Mouse (Mus musculus) heart, adult 2 months (tissue): ENCODE measurements around the gene 1700025G04Rik. TPM values are rescaled to one million over a fixed set of nuclear protein-coding genes. Genes with fewer than 3 reads are reported as not detected.

Experiments
- DNase-seq, 2 experiments: peaks; one replicate each; pipeline ENCODE4 v3.0.0; 2021
- H3K27ac ChIP-seq: fragments of 200-600 bp; 2 replicates; pipeline ENCODE4 v1.8.1; 2022
- H3K27me3 ChIP-seq: fragments of 200-500 bp; 2 replicates; pipeline ENCODE4 v1.6.1; 2012; ENCODE audit warnings: mild to moderate bottlenecking, low read length, inconsistent platforms, mixed read lengths; ENCODE audit not compliant: control insufficient read depth, insufficient read depth
- H3K36me3 ChIP-seq: fragments of 200-500 bp; 2 replicates; pipeline ENCODE4 v1.6.1; 2012; ENCODE audit warnings: low read length, inconsistent platforms; ENCODE audit not compliant: control insufficient read depth, insufficient read depth
- H3K4me1 ChIP-seq: fragments of 200-500 bp; 2 replicates; pipeline ENCODE4 v1.6.1; 2011; ENCODE audit warnings: low read length; ENCODE audit not compliant: control insufficient read depth, insufficient read depth
- H3K4me3 ChIP-seq: fragments of 200-600 bp; 2 replicates; pipeline ENCODE4 v1.8.1; 2022
- H3K79me2 ChIP-seq: fragments of 200-500 bp; replicated peaks from 2 replicates; pipeline ENCODE4 v1.6.1; 2012; ENCODE audit warnings: mild to moderate bottlenecking, inconsistent platforms, low read length, moderate library complexity, mixed read lengths; ENCODE audit not compliant: control insufficient read depth, insufficient read depth
- H3K9ac ChIP-seq: fragments of 200-500 bp; 2 replicates; pipeline ENCODE4 v1.6.1; 2012; ENCODE audit warnings: low read depth, mild to moderate bottlenecking, control low read depth, inconsistent platforms, low read length, mixed read lengths
- CTCF ChIP-seq: fragments of 200-600 bp; IDR thresholded peaks from 2 replicates; pipeline ENCODE4 v1.8.1; 2022; ENCODE audit warnings: antibody characterized with exemption, mild to moderate bottlenecking, moderate library complexity
- EP300 ChIP-seq: fragments of 200-500 bp; IDR thresholded peaks from 2 replicates; pipeline ENCODE4 v1.6.1; 2011; ENCODE audit warnings: low read depth, low read length, control low read depth; ENCODE audit not compliant: insufficient read depth
- POLR2A ChIP-seq: fragments of 200-500 bp; IDR thresholded peaks from 2 replicates; pipeline ENCODE4 v1.6.1; 2011; ENCODE audit warnings: mild to moderate bottlenecking, low read depth, low read length, control low read depth; ENCODE audit not compliant: insufficient read depth
- WGBS: fragments of 180-500 bp; shearing (Covaris S2); methylation state at CpG from one replicate; pipeline ENCODE4 v1.1.7; 2018; 5-methylcytosine and 5-hydroxymethylcytosine counted together
- intact Hi-C: fragments of 180-260 bp; cut with DNase I; formaldehyde crosslinking; loops from one replicate; pipeline ENCODE4 v1.15.1; 2025
- polyA plus RNA-seq: library from polyadenylated mRNA; depleted of rRNA; stranded (reverse); fragments of >200 nt; gene quantifications from 2 replicates; pipeline ENCODE4 v1.2.3, GENCODE M21; 2012
- total RNA-seq, 2 experiments: library from RNA; stranded (reverse); gene quantifications; 2 replicates each; pipeline ENCODE4 v1.2.3; 2021

Gene 1700025G04Rik
- total and polyA plus RNA-seq, 3 experiments, result 11.0 to 46.1 (median 40.4) TPM

DNA sequence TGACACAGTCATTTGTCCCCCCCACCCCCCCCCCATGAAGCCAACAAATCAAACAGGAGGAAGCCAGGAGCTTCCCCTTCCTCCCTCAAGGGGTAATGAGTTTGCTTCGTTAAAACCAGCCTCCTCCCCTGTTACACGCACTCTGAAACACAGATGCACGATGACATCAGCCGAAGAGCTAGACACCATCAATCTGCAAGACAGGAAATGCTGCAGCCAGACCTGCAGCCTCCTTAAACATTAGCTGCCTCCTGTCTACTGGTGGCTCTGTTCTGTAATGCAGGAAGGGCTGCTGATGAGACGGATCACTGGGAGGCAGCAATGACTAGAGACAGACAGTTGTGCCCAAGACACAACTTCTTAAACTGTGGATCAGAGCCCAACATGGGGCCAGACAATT is 70.7 kb downstream of the 1700025G04Rik start:
- no peak for DNase-seq
- WGBS, result 39% methylated on average over 5 of the region's 5 CpGs
- Histone ChIP-seq H3K4me3 (no peak overlapping the region), H3K4me1 (peaks cover 8% of the 10 kb centered on the region), H3K36me3 (peaks cover 3% of the 10 kb centered on the region), H3K9ac (no peak overlapping the region), H3K27ac (no peak overlapping the region), H3K79me2 (peaks cover 3% of the 10 kb centered on the region), H3K27me3 (no peaks in the 10 kb centered on the region)
- TF ChIP-seq CTCF, result peak; percentile 36
- no peak for TF ChIP-seq POLR2A
- intact Hi-C loops, result no loop called here

DNA sequence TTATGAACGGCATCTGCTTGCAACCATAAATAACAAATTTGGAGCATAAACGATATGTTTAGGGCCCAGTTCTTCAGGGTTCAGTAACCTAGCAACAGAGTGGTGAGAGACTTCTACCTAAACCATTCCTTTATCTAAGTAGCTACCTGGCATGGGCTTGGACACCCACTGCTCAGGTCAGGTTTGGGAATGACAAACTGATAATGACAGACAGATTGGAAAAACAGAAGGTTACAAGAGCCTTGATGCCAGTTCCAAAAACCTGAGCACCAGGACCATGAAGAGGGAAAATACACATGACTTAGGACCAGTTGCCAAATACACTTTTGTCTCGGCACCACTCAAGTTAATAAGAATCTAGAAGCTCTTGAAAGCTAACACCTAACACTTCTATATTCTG is 71.6 kb downstream of the 1700025G04Rik start:
- Histone ChIP-seq H3K79me2 (peaks cover 3% of the 10 kb centered on the region), H3K27ac (no peak overlapping the region), H3K4me1 (peaks cover 8% of the 10 kb centered on the region), H3K36me3 (peaks cover 3% of the 10 kb centered on the region), H3K27me3 (no peaks in the 10 kb centered on the region), H3K4me3 (no peak overlapping the region), H3K9ac (no peak overlapping the region)
- no peak for TF ChIP-seq CTCF
- no peak for TF ChIP-seq EP300
- no peak for TF ChIP-seq POLR2A
- intact Hi-C loops, result no loop called here
- WGBS, result 78% methylated on average over 3 of the region's 3 CpGs
- DNase-seq, result no peak

DNA sequence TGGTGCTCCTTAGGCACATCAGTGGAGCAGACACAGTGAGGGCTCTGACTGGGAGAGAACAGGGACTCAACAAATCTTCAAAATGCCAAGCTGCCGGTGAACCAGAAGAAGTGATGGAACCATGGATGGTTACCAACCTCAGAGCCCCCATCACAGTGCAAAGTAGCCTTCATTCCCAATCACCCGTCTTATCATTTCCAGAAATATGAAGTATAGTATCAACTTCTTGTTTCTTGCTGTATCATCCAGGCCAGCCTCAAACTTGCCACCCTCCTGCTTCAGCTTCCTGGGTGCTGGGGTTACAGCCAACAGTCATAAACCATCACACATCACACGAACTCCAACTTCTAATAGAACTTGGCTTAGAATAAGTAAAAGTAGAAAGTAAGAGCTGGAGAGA is 73.3 kb downstream of the 1700025G04Rik start:
- Histone ChIP-seq H3K27me3 (no peaks in the 10 kb centered on the region), H3K4me3 (no peak overlapping the region), H3K9ac (no peak overlapping the region), H3K4me1 (peaks cover 8% of the 10 kb centered on the region), H3K27ac (no peak overlapping the region), H3K36me3 (peaks cover 3% of the 10 kb centered on the region), H3K79me2 (peaks cover 7% of the 10 kb centered on the region; the same call in 1 of the 2 replicates)
- no peak for DNase-seq
- intact Hi-C loops, result no loop called here
- TF ChIP-seq EP300, result no peak
- no peak for TF ChIP-seq CTCF
- TF ChIP-seq POLR2A, result no peak
- WGBS, result 93% methylated on average over 3 of the region's 3 CpGs

DNA sequence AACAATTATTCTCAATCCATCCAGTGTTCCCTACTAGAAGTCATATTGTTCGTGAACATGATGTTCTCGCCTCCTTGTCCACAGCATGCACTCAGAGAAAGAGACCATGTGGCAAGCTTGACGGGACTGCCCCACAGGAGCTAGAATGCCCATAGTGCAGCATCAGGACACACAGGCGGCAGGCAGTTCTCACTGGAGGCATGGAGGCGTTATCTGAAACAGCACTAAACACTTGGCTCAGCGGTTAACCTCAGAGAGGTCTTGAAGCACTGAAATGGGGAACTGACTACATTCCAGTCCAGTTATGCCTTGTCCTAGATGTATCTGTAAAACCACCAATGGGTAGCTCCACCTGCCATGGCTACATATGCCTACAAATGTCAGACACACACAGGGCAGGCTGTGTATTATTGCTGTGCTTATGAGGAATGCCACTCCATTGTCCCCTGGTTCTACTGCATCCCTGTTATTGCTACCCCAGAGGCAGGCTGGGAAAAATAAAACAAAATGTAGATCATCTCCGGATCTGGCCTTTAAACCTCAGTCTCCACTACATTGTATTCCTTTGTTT is 74.3 kb downstream of the 1700025G04Rik start:
- peaks cover 7% of the 10 kb centered on the region; the same call in 1 of the 2 replicates for H3K79me2 ChIP-seq
- intact Hi-C loops, result no loop called here
- H3K9ac ChIP-seq, result no peak overlapping the region
- no peak overlapping the region for H3K4me3 ChIP-seq
- no peak for TF ChIP-seq POLR2A
- TF ChIP-seq CTCF, result no peak
- TF ChIP-seq EP300, result no peak
- no peaks in the 10 kb centered on the region for H3K27me3 ChIP-seq
- DNase-seq, result no peak
- H3K36me3 ChIP-seq, result peaks cover 3% of the 10 kb centered on the region
- no peak overlapping the region for H3K27ac ChIP-seq
- peaks cover 8% of the 10 kb centered on the region for H3K4me1 ChIP-seq
- 60% methylated on average over 7 of the region's 7 CpGs for WGBS

DNA sequence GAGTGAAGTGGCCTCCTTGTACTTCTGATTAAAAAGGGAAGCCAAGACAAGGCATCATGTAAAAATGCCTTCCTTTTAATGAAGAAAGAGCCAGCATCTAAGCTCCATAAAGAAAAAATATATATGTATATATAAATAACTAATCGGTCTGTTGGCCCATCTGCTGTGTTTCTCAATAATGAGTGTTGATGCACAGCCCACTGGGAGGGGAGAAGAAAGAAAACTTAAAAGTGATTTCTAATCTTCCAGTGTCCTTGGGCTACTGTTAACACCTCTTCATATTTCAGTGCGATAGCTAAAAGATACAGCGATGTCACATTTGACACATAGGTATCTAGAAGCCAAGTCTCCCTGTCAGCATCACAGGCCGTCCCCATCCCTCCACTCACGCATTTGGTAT is 78.2 kb downstream of the 1700025G04Rik start:
- TF ChIP-seq EP300 (no peak), POLR2A (no peak), CTCF (no peak)
- intact Hi-C loops, result no loop called here
- Histone ChIP-seq H3K36me3 (no peaks in the 10 kb centered on the region), H3K27me3 (no peaks in the 10 kb centered on the region), H3K79me2 (peaks cover 6% of the 10 kb centered on the region), H3K27ac (no peak overlapping the region), H3K4me3 (no peak overlapping the region), H3K9ac (no peak overlapping the region), H3K4me1 (peaks cover 8% of the 10 kb centered on the region)
- WGBS, result 92% methylated on average over 5 of the region's 5 CpGs
- no peak for DNase-seq

DNA sequence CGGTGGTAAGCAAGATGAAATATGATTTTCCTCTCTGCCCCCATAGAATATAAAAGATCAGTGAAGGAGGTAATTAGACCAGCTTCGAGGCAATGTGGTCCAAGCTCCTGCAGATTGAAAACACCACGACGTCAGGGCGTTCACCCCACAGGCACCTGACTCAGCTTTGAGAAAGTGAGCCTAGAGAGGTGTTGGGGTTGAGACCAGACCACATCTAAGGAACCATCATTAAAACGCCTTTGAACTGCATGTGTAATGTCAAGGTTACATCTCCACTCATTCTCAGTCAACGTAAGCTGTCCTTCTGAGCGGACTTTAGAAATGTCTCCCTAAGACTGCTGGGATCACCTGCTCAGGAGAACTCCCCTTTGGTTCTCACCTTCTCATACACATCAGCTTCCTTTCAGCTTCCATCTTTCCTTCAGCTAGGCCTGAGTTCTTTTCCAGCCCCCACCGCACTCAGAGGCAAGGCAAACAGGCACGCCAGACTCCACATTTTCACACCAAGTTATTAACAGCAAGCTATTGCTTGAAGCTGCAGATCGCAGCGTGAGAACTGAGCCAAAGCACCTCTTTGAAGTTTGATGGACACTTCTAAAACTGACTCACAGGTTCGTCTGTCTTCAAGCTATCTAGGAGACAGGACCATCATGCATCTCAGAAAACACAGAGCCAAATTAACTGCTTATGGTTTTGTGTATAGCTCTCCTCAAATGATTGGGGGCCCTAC is 79.5 kb downstream of the 1700025G04Rik start:
- intact Hi-C loops, result no loop called here
- WGBS, result 94% methylated on average over 13 of the region's 13 CpGs

More for the DNA sequence above, 79.5 kb downstream of the 1700025G04Rik start:
- TF ChIP-seq POLR2A (no peak), EP300 (no peak), CTCF (no peak)
- H3K79me2 ChIP-seq, result peaks cover 6% of the 10 kb centered on the region
- no peak overlapping the region for H3K4me3 ChIP-seq
- no peak for DNase-seq
- H3K4me1 ChIP-seq, result peaks cover 4% of the 10 kb centered on the region
- H3K36me3 ChIP-seq, result no peaks in the 10 kb centered on the region
- H3K27me3 ChIP-seq, result no peaks in the 10 kb centered on the region
- H3K9ac ChIP-seq, result no peak overlapping the region
- no peak overlapping the region for H3K27ac ChIP-seq
